Mouse (Mus musculus) adrenal gland (tissue): ENCODE measurements at regions not wholly inside any gene's neighbourhood (a gene's known extent, or its start where the extent isn't known, plus 50 kb on each side); places are given as distances from the start of the nearest gene placed in this dataset.

Experiments
- intact Hi-C: fragments of 180-260 bp; cut with DNase I; formaldehyde crosslinking; loops from one replicate; pipeline ENCODE4 v1.15.1; 2025

- intact Hi-C loops: loop anchor here (10.0 kb wide), 3 partner anchors 220 to 590 kb away; partner anchors contain the start of genes Atp6v0e2 and Krba1
Measured at GRCm38 (mm10) chr6:48175234-48175633, 88.8 kb upstream of the Zfp746 start.

- intact Hi-C loops: loop anchor here (10.0 kb wide), 3 partner anchors 222 to 592 kb away; partner anchors contain the start of genes Atp6v0e2 and Krba1
Measured at GRCm38 (mm10) chr6:48172769-48173168, 86.4 kb upstream of the Zfp746 start.

- intact Hi-C loops: no loop called here
Measured at GRCm38 (mm10) chr6:48136851-48137250, 50.5 kb upstream of the Zfp746 start.
